Mouse (Mus musculus) kidney, embryonic 14.5 days (tissue): Measurements from ENCODE around the gene Braf. TPM values are rescaled to one million over a fixed set of nuclear protein-coding genes. Genes with fewer than 3 reads are reported as not detected.
A peak's percentile ranks its signal among the peaks of the same experiment; 100 is the strongest.

Source experiments
- ATAC-seq: fragments of 200-750 bp; cut with Nextera tagmentation; 2 replicates; pipeline ENCODE4 v1.8.0; 2017; ENCODE audit warnings: moderate number of reproducible peaks, mild to moderate bottlenecking, moderate TSS enrichment, moderate library complexity; ENCODE audit not compliant: low FRiP score, low TSS enrichment
- H3K27ac ChIP-seq: fragments of 300-500 bp; sonication (generic); 2 replicates; pipeline ENCODE4 v1.5.1; 2014; ENCODE audit warnings: low read depth, mild to moderate bottlenecking, low read length, moderate library complexity, mixed read lengths
- H3K27me3 ChIP-seq: fragments of 300-500 bp; sonication (generic); 2 replicates; pipeline ENCODE4 v1.6.1; 2014; ENCODE audit warnings: mild to moderate bottlenecking, low read length; ENCODE audit not compliant: control insufficient read depth, insufficient read depth
- H3K36me3 ChIP-seq: fragments of 300-500 bp; sonication (generic); 2 replicates; pipeline ENCODE4 v1.6.1; 2014; ENCODE audit warnings: low read length, mixed read lengths; ENCODE audit not compliant: control insufficient read depth, insufficient read depth
- H3K4me1 ChIP-seq: fragments of 300-500 bp; sonication (generic); 2 replicates; pipeline ENCODE4 v1.6.1; 2014; ENCODE audit warnings: low read length, mixed read lengths; ENCODE audit not compliant: control insufficient read depth, insufficient read depth
- H3K4me2 ChIP-seq: fragments of 300-500 bp; sonication (generic); replicated peaks from 2 replicates; pipeline ENCODE4 v1.6.1; 2014; ENCODE audit warnings: low read depth, mild to moderate bottlenecking, low read length
- H3K4me3 ChIP-seq: fragments of 300-500 bp; sonication (generic); 2 replicates; pipeline ENCODE4 v1.5.1; 2014; ENCODE audit warnings: mild to moderate bottlenecking, low read length
- H3K9ac ChIP-seq: fragments of 300-500 bp; sonication (generic); 2 replicates; pipeline ENCODE4 v1.6.1; 2014; ENCODE audit warnings: low read depth, mild to moderate bottlenecking, low read length, moderate library complexity
- H3K9me3 ChIP-seq: fragments of 300-500 bp; sonication (generic); 2 replicates; pipeline ENCODE4 v1.6.1; 2016; ENCODE audit warnings: low read length; ENCODE audit not compliant: control insufficient read depth
- WGBS: fragments of 180-500 bp; shearing (Covaris S2); extraction: QIAGEN DNeasy Blood & Tissue Kit; methylation state at CpG from one replicate; pipeline ENCODE4 v1.1.7; 2014; 5-methylcytosine and 5-hydroxymethylcytosine counted together
- polyA plus RNA-seq: library from polyadenylated mRNA; unstranded; fragments of >200 nt; fragmentation: Nextera tagmentation; extraction: Ambion mirVana; gene quantifications from 2 replicates; pipeline ENCODE4 v1.2.1, GENCODE M21; 2014

Braf gene
- polyA plus RNA-seq, 1 experiment from 2014 or later: 17.4 TPM

- H3K27ac ChIP-seq: peak overlapping the region; percentile 91; the same call in 1 of the 2 replicates
- peaks cover 9% of the 10 kb centered on the region for H3K4me1 ChIP-seq
- peak overlapping the region; percentile 83 for H3K9ac ChIP-seq
- WGBS: 18% methylated on average over 10 of the region's 10 CpGs
- H3K4me2 ChIP-seq: peak overlapping the region; percentile 85
- H3K4me3 ChIP-seq: peak overlapping the region; percentile 83
- no peaks in the 10 kb centered on the region for H3K27me3 ChIP-seq
- ATAC-seq: peak; percentile 47; the same call in 1 of the 2 replicates
- no peaks in the 10 kb centered on the region for H3K9me3 ChIP-seq
- H3K36me3 ChIP-seq: peaks cover 9% of the 10 kb centered on the region; the same call in 1 of the 2 replicates
Observed at GRCm38 (mm10) chr6:39574555-39574869, 150.8 kb downstream of the Braf start.

DNA sequence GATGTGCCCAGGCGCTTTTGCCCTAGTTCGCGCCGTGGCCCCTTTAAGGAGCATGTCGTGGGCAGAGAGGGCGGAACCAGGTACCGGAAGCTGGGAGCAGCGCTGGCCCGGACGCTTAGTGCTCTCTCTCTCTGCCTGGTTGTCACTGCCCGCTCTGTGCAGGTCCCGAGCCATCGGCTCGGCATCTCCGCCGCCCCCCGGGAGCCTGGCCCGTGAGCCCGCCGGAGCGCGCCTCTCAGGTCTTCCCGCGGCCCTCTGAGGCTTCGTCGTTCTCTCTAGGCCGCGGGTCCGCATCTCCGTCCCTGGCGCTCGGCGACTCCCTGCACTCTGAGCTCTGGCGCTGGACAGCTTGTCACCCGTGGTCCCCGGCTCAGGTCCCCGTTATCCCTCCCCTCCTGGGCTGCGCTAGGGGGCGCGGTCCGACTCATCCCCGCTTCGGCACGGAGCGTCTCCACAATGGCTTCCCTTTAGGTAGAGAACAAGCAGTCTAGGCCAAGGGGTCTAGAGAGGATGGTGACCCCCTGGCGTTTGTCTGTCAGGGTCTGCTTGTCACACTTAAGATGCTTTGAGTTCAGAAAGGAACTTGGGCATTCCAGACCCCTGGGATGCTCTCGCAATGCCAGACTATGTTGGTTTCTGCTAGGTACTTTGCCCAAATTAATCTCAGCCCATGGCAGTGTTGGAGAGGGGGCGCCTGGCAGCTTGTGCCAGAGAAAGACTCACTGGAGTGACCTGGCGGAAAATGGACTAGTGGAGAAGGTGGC is 151.3 kb downstream of the Braf start, which contains the start of gene Adck2:
Adck2 (plus strand) TSS at position 83 of the 764 bp plus-strand sequence.
- under 1% methylated on average over 48 of the region's 49 CpGs for WGBS
- peak; percentile 96 for ATAC-seq
- Histone ChIP-seq H3K4me3 (peak within 1 kb of the TSS; percentile 83), H3K9ac (peak within 1 kb of the TSS; percentile 83), H3K27me3 (no peaks in the 10 kb centered on the region), H3K4me1 (peaks cover 9% of the 10 kb centered on the region), H3K4me2 (peak within 1 kb of the TSS; percentile 85), H3K36me3 (peaks cover 5% of the 10 kb centered on the region; the same call in 1 of the 2 replicates), H3K9me3 (no peaks in the 10 kb centered on the region), H3K27ac (peak within 1 kb of the TSS; percentile 91)

- 48% methylated on average over 3 of the region's 3 CpGs for WGBS
- Histone ChIP-seq H3K9ac (no peak overlapping the region), H3K4me3 (no peak overlapping the region), H3K4me2 (no peak overlapping the region), H3K4me1 (peaks cover 9% of the 10 kb centered on the region), H3K9me3 (no peaks in the 10 kb centered on the region), H3K27me3 (no peaks in the 10 kb centered on the region), H3K27ac (no peak overlapping the region), H3K36me3 (no peaks in the 10 kb centered on the region)
- no peak for ATAC-seq
Observed at GRCm38 (mm10) chr6:39570426-39570825, 154.8 kb downstream of the Braf start.

GRCm38 (mm10) chr6:39567528-39567927 is 157.7 kb downstream of the Braf start:
- H3K36me3 ChIP-seq: no peaks in the 10 kb centered on the region
- no peaks in the 10 kb centered on the region for H3K27me3 ChIP-seq
- H3K4me1 ChIP-seq: no peaks in the 10 kb centered on the region
- H3K27ac ChIP-seq: no peak overlapping the region
- H3K9ac ChIP-seq: no peak overlapping the region
- H3K4me2 ChIP-seq: no peak overlapping the region
- H3K9me3 ChIP-seq: no peaks in the 10 kb centered on the region
- WGBS: 20% methylated on average over 5 of the region's 5 CpGs
- 0 out of 2 replicates have a peak, but pooled peaks have one; percentile 34 for ATAC-seq
- H3K4me3 ChIP-seq: no peak overlapping the region

- Histone ChIP-seq H3K36me3 (no peaks in the 10 kb centered on the region), H3K4me2 (0 out of 2 replicates have a peak overlapping the region, but pooled peaks have one; percentile 18), H3K27me3 (no peaks in the 10 kb centered on the region), H3K4me1 (0 out of 2 replicates have a peak, but pooled peaks cover 11% of the 10 kb centered on the region), H3K27ac (no peak overlapping the region), H3K9me3 (no peaks in the 10 kb centered on the region), H3K4me3 (no peak overlapping the region), H3K9ac (no peak overlapping the region)
- 21% methylated on average over 23 of the region's 23 CpGs for WGBS
- peak; percentile 40; the same call in 1 of the 2 replicates for ATAC-seq
Observed at GRCm38 (mm10) chr6:39562166-39563015, 162.9 kb downstream of the Braf start.

DNA sequence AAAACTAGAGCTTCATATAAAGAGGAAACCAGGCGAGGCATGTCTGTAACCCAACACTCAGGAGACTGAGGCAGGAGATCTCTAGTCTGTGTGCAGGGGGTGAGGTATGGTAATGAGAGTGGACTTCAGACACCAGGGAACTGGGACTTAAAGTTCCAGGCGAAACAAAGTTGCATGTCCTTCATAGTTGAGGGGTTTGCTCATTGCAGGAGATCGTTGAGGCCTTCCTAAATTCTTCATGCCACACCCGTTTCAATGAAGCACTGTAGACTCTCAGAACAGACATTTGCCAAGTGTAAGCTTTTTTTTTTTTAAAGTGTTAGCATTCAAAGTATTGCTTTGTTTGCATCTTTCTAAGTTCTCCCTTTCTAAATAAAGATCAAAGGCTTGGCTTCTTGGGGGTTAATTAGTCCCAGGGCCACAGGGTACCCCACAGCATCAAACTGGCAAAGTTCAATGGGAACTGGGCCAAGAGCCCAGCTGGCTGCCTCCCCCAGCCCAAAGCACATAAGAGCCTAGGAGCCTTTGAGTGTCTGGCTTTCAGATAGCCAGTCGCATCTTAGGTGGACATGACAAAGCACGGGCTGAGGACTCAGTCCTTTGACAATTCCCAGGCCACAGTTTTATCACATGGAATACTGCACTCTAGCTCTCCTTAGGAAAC is 165.9 kb downstream of the Braf start:
- Histone ChIP-seq H3K9me3 (no peaks in the 10 kb centered on the region), H3K4me2 (no peak overlapping the region), H3K36me3 (no peaks in the 10 kb centered on the region), H3K4me3 (no peak overlapping the region), H3K9ac (no peak overlapping the region), H3K27me3 (no peaks in the 10 kb centered on the region), H3K27ac (no peak overlapping the region), H3K4me1 (peaks cover 26% of the 10 kb centered on the region; the same call in 1 of the 2 replicates)
- WGBS: 57% methylated on average over 6 of the region's 6 CpGs
- no peak for ATAC-seq

DNA sequence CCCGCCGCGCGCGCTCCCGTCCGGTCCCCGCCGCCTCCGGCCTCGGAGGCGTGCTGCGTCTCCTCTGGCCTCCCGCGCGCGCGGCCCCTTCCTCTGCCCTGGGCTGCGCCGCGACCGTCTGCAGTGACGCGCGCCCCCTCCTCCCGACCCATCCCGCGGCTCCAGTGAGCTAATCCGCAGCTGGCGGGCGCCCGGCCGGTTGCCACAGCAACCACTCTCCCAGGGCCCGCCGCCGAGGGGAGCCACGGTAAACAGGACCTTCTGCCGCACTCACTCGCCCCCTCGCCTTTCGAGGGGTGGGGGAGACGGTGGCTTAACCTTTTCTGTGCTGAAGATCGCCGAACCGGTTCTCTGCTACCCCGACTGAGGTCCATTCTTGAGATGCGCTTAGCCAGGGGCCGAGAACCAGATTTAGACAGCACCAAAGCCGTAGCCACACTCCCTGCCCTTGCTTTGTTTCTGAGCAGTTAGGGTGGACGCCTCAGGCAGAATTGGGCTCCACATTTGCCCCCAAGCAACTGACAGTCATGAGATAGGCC is 167.5 kb downstream of the Braf start, which contains the start of gene Dennd2a:
Dennd2a (minus strand) TSS at position 145 of the 539 bp plus-strand sequence.
- peak within 1 kb of the TSS; percentile 96 for H3K9ac ChIP-seq
- H3K4me1 ChIP-seq: peaks cover 26% of the 10 kb centered on the region; the same call in 1 of the 2 replicates
- under 1% methylated on average over 39 of the region's 50 CpGs for WGBS
- H3K27me3 ChIP-seq: no peaks in the 10 kb centered on the region
- H3K9me3 ChIP-seq: no peaks in the 10 kb centered on the region
- no peaks in the 10 kb centered on the region for H3K36me3 ChIP-seq
- H3K27ac ChIP-seq: peak within 1 kb of the TSS; percentile 94
- peak; percentile 93 for ATAC-seq
- H3K4me3 ChIP-seq: peak within 1 kb of the TSS; percentile 94
- H3K4me2 ChIP-seq: peak within 1 kb of the TSS; percentile 79

- Histone ChIP-seq H3K4me3 (peak overlapping the region; percentile 94), H3K9ac (peak overlapping the region; percentile 96), H3K4me1 (peaks cover 31% of the 10 kb centered on the region), H3K36me3 (no peaks in the 10 kb centered on the region), H3K9me3 (no peaks in the 10 kb centered on the region), H3K27ac (peak overlapping the region; percentile 94), H3K27me3 (no peaks in the 10 kb centered on the region), H3K4me2 (peak overlapping the region; percentile 79)
- under 1% methylated on average over 46 of the region's 54 CpGs for WGBS
- ATAC-seq: peak; percentile 82
Observed at GRCm38 (mm10) chr6:39556900-39557659, 168.2 kb downstream of the Braf start.
